Mouse (Mus musculus) embryonic fibroblast, embryonic 13.5 days (primary cell): ENCODE data around the gene Klhl33. TPM values are rescaled to one million over a fixed set of nuclear protein-coding genes. Genes with fewer than 3 reads are reported as not detected.

Experiments
- H3K27ac ChIP-seq: 2 replicates; pipeline ENCODE4 v1.5.1; 2012; ENCODE audit warnings: low read length, control low read depth, inconsistent platforms; ENCODE audit not compliant: insufficient read depth
- H3K4me1 ChIP-seq: 2 replicates; pipeline ENCODE4 v1.6.1; 2011; ENCODE audit warnings: low read length; ENCODE audit not compliant: control insufficient read depth, insufficient read depth
- H3K4me3 ChIP-seq: 2 replicates; pipeline ENCODE4 v1.5.1; 2011; ENCODE audit warnings: mild to moderate bottlenecking, control low read depth, low read length; ENCODE audit not compliant: insufficient read depth
- CTCF ChIP-seq: IDR thresholded peaks from 2 replicates; pipeline ENCODE4 v1.5.1; 2011; ENCODE audit warnings: mild to moderate bottlenecking, control low read depth, low read length, moderate library complexity, borderline replicate concordance; ENCODE audit not compliant: insufficient read depth
- POLR2A ChIP-seq: IDR thresholded peaks from 2 replicates; pipeline ENCODE4 v1.6.1; 2011; ENCODE audit warnings: low read depth, mild to moderate bottlenecking, control low read depth, low read length, moderate library complexity
- polyA plus RNA-seq: library from polyadenylated mRNA; stranded (reverse); fragments of >200 nt; gene quantifications from 2 replicates; pipeline ENCODE4 v1.2.4, GENCODE M21; 2011; ENCODE audit warnings: low read depth; ENCODE audit not compliant: missing spikeins, insufficient read length

The Klhl33 gene
- polyA plus RNA-seq, 1 experiment, result 0.47 TPM

DNA sequence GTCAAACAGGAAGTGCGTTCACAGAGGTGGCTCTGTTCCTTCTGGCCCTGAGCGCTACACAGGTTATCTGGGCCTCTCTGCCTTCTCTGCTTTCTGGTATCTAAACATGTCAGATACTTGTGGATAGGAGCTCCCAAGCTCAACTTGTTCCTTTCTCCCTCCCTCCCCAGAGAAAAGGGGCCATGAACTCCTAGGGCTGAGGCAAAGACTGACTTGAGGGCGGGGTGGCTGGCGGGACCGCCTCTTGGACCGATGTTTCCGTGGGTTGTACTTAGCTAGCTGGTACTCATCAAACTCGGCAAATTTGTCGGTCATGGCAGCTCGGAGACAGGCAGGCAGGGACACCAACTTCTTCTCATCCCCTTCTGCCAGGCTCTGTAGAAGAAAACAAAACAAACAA is 34.7 kb downstream of the Klhl33 start:
- no peak for TF ChIP-seq POLR2A
- no peak for TF ChIP-seq CTCF
- Histone ChIP-seq H3K4me3 (no peak overlapping the region), H3K27ac (no peak overlapping the region), H3K4me1 (no peaks in the 10 kb centered on the region)

DNA sequence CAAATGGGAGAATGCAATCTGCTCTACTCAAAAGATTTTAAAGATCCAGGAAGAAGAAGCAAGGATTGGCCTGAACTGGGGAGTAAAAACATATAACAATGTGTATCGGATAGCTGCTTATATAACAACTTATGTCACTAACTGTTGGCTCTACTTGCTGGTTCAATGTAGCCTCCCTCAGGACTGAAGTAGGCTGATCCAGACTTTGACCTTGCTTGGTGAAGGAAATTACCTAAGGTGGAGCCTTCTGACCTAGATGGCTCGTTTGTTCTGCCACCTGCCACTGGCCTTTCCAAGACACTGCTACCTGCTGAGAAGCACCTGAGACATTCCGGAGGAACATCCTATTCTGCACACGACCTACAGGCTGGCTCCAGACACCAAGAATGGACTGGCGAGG is 41.5 kb downstream of the Klhl33 start:
- Histone ChIP-seq H3K27ac (no peak overlapping the region), H3K4me1 (no peaks in the 10 kb centered on the region), H3K4me3 (no peak overlapping the region)
- TF ChIP-seq CTCF (no peak), POLR2A (no peak)

Other genes with a start within 250 kb of the Klhl33 start
- not detected in 2 replicates for gene Olfr747, start 204.3 kb downstream of the Klhl33 start, polyA plus RNA-seq
- gene Olfr748, start 190.1 kb downstream of the Klhl33 start, polyA plus RNA-seq, result not detected in 2 replicates
- not detected in 2 replicates for gene Olfr749, start 152.4 kb downstream of the Klhl33 start, polyA plus RNA-seq
- gene Ttc5, start 112.0 kb downstream of the Klhl33 start, polyA plus RNA-seq, result 30.4 and 30.5 TPM in 2 replicates
- not detected in 2 replicates for gene Ccnb1ip1, start 89.8 kb downstream of the Klhl33 start, polyA plus RNA-seq
- gene Parp2, start 89.7 kb downstream of the Klhl33 start, polyA plus RNA-seq, result 31.2 and 43.4 TPM in 2 replicates
- 26.1 and 30.5 TPM in 2 replicates for gene Tep1, start 26.9 kb downstream of the Klhl33 start, polyA plus RNA-seq
- gene Osgep, start 27.4 kb upstream of the Klhl33 start, polyA plus RNA-seq, result 30.5 and 38.8 TPM in 2 replicates
- gene Apex1, start 27.5 kb upstream of the Klhl33 start, polyA plus RNA-seq, result 62.4 and 68.1 TPM in 2 replicates
- 66.4 and 69.5 TPM in 2 replicates for gene Pip4p1, start 33.3 kb upstream of the Klhl33 start, polyA plus RNA-seq
- 64.5 and 79.4 TPM in 2 replicates for gene Pnp, start 33.6 kb upstream of the Klhl33 start, polyA plus RNA-seq
- 22.3 and 51.1 TPM in 2 replicates for gene Gm49342, start 47.0 kb upstream of the Klhl33 start, polyA plus RNA-seq
- 0.49 and 0.70 TPM in 2 replicates for gene Pnp2, start 58.5 kb upstream of the Klhl33 start, polyA plus RNA-seq
- 0.68 and 0.87 TPM in 2 replicates for gene Rnase10, start 110.2 kb upstream of the Klhl33 start, polyA plus RNA-seq
- not detected in 2 replicates for gene Rnase9, start 144.4 kb upstream of the Klhl33 start, polyA plus RNA-seq
- not detected in 2 replicates for gene Rnase11, start 152.7 kb upstream of the Klhl33 start, polyA plus RNA-seq
- not detected in 2 replicates for gene Rnase12, start 160.2 kb upstream of the Klhl33 start, polyA plus RNA-seq
- gene Olfr750, start 176.9 kb upstream of the Klhl33 start, polyA plus RNA-seq, result not detected in 2 replicates
- 116 and 134 TPM in 2 replicates for gene Rnase4, start 193.6 kb upstream of the Klhl33 start, polyA plus RNA-seq
- 11.4 TPM in 2 replicates for gene Ang, start 193.6 kb upstream of the Klhl33 start, polyA plus RNA-seq
- not detected in 2 replicates for gene Eddm3b, start 216.9 kb upstream of the Klhl33 start, polyA plus RNA-seq
- gene Rnase6, start 226.4 kb upstream of the Klhl33 start, polyA plus RNA-seq, result not detected in 2 replicates
- gene Rnase1, start 249.3 kb upstream of the Klhl33 start, polyA plus RNA-seq, result not detected in 2 replicates